Mouse (Mus musculus) stomach, embryonic 16.5 days (tissue): ENCODE measurements around the gene Plekhg1. TPM values are rescaled to one million over a fixed set of nuclear protein-coding genes. Genes with fewer than 3 reads are reported as not detected.

Source experiments
- polyA plus RNA-seq: library from polyadenylated mRNA; unstranded; fragments of >200 nt; fragmentation: Nextera tagmentation; extraction: Ambion mirVana; gene quantifications from 2 replicates; pipeline ENCODE4 v1.2.1, GENCODE M21; 2015

Gene Plekhg1
- polyA plus RNA-seq, 1 experiment from 2014 or later = 14.0 TPM

Other genes with a start within 250 kb of the Plekhg1 start
- 14.3 and 15.9 TPM in 2 replicates for gene Iyd, start 200.1 kb upstream of the Plekhg1 start, polyA plus RNA-seq
- gene Mthfd1l, start 232.8 kb downstream of the Plekhg1 start, polyA plus RNA-seq = 14.0 and 14.8 TPM in 2 replicates